Mouse (Mus musculus) small intestine, adult 10 weeks (tissue): ENCODE data around the gene Tbc1d19. TPM values are rescaled to one million over a fixed set of nuclear protein-coding genes. Genes with fewer than 3 reads are reported as not detected.

Source experiments
- polyA plus RNA-seq: library from polyadenylated mRNA; stranded (reverse); fragments of 350-450 nt; fragmentation: Illumina TruSeq; extraction: RNeasy Lipid Tissue Mini Kit (QIAGEN cat#74804); gene quantifications from one replicate; pipeline ENCODE4 v1.2.3, GENCODE M21; 2014; ENCODE audit warnings: low replicate concordance

Tbc1d19 gene
- 12.7 TPM for polyA plus RNA-seq

GRCm38 (mm10) chr5:53809115-53809991 is at the start of gene Tbc1d19:
Tbc1d19 (plus strand) TSS chr5:53809606.

Other genes starting within 250 kb of the Tbc1d19 start
- gene Cckar, start 101.9 kb upstream of the Tbc1d19 start, polyA plus RNA-seq, result 5.3 TPM
- 127 TPM for gene Stim2, start 188.9 kb downstream of the Tbc1d19 start, polyA plus RNA-seq